Mouse (Mus musculus): ENCODE measurements around the gene Gm10663.

Gene Gm10663

DNA sequence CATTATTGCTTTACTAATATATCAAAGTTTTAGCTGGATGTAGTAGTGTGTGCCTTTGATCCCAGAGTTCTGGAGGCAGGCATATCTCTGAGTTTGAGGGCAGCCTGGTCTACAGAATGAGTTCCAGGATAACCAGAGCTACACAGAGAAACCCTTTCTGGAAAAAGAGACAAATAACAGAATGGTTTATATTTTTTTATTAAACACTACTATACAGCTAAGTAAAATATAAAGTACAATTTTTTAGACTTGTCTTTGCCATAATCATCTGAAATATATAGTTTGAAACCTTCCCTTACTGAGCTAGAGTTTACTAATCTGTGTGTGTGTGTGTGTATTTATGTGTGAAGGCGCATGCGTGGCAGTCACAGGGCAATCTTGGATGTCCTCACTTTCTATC is at the start of gene Gm10663:
Gm10663 (plus strand) TSS at position 301 of the 400 bp plus-strand sequence.
- DNase-seq (ENCODE audit: low spot score), result no peak

DNA sequence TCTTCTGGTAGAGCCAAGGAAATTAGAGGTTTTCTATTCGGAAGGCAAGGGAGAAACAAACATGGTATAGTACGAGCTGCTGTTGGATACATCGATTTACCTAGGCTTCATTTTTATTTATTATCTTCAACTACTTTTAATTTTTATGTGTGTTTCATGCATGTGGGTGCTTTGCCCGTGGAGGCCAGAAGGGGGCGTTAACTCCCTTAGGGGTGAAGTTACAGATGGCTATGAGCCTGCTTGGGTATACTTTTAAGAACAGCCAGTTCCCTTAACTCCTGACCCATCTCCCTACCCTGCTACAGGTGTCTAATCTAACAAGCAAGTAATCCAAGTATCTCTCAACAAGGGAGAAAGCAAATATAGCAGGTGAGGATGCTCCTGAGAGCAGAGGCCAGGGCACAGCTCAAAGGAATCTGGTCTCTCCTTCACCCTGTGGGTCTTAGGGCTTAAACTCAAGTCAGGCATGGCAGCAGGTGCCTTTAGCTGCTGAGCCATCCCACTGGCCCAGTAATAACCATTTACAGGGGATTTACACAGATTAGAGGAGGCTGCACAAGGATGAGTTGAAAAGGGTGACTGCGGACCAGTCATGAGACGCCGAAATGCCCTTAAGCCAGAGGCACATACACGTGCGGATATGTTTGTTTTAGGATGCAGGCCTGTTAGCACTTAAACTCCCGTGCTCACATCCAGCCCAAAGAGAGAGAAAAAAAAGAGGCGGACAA is 45.7 kb upstream of the Gm10663 start:
- no peak for DNase-seq (ENCODE audit: low spot score)

- DNase-seq (ENCODE audit: low spot score), result no peak
Observed at GRCm38 (mm10) chr8:65029776-65030175, 45.1 kb upstream of the Gm10663 start.

- no peak for DNase-seq (ENCODE audit: low spot score)
Observed at GRCm38 (mm10) chr8:65030735-65031485, 43.9 kb upstream of the Gm10663 start.

GRCm38 (mm10) chr8:65032107-65032506 is 42.7 kb upstream of the Gm10663 start:
- no peak for DNase-seq (ENCODE audit: low spot score)

DNA sequence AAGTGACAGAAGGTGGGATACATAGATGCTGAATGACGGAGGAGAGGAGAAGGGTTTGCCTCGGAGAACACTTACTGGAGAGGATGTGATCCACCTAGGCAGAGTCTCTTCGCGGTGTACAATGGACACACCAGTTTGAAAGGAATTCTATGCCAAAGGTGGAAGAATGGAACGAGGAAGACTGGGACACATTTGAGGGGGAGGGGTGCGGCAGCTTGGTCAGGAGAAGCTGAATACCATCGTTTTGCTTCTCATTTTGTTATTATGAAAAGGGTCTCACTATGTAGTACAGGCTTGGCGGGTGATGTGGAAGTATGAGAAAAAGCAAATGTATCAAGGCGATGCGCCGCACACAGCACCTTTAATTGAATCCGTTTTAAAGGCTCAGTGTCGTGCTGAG is 41.8 kb upstream of the Gm10663 start:
- DNase-seq (ENCODE audit: low spot score), result no peak

GRCm38 (mm10) chr8:65034136-65034535 is 40.7 kb upstream of the Gm10663 start:
- no peak for DNase-seq (ENCODE audit: low spot score)

DNA sequence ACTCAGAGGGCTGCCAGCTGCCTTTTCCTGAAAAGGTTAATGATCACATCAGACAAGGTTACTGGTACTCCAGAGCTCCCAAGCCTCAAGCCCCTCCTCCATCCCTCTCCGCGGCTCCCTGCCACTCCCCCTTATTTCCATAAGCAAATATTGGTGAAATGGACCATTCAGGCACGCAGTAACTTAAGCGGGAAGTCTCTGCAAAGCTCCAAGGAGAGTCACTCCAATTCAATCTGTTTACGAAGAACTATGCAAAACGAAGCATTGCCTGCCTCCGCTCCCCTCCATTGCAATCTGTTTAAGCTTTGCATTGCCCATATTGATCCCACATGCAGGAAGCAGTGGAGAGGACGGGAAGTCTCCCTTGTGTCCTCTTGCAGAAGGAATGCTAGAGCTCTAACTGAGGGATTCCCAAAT is 37.7 kb upstream of the Gm10663 start, which contains the start of gene Apela:
Apela (minus strand) TSS at position 220 of the 417 bp plus-strand sequence.
- DNase-seq (ENCODE audit: low spot score), result peak; percentile 38

DNA sequence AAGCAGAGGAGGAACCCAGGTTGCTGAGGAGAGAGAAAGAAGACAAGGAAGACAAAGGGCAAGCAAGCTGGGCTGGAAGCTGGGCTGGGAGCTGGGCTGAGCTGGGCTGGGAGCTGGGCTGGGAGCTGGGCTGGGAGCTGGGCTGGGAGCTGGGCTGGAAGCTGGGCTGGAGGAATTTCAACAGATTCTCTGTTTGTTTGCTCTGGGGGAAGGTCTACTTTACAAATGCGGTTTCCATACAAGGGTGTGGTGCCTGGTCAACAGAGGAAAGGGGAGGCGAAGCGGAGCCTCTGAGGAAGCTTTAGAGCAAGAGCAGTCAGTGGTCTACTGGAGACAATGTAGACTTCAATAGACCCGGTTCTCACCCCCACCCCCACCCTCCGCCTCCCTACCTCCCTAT is 28.3 kb upstream of the Gm10663 start:
- DNase-seq (ENCODE audit: low spot score), result no peak

- DNase-seq (ENCODE audit: low spot score), result no peak
Observed at GRCm38 (mm10) chr8:65047193-65047592, 27.6 kb upstream of the Gm10663 start.

- no peak for DNase-seq (ENCODE audit: low spot score)
Observed at GRCm38 (mm10) chr8:65047801-65048200, 27.0 kb upstream of the Gm10663 start.

GRCm38 (mm10) chr8:65053554-65053953 is 21.3 kb upstream of the Gm10663 start:
- no peak for DNase-seq (ENCODE audit: low spot score)

DNA sequence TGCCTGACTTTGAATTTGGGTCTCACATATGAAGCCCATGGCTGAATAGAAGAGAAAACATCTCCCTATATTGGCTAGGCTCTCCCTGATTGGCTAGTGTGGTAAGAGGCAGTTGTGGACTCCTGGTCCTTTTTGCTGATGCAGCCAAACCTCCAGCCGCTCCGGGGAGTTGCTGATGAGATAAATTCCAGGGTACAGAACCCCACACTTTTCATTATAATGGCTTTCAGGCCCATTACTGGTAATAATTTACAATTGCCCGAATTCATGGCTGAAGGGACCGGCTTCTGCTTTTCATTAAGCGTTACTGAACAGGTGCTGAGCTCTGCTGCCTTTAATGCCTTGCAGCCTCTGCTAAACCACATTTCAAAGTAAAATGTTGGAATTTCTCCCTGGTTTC is 20.9 kb upstream of the Gm10663 start:
- no peak for DNase-seq (ENCODE audit: low spot score)

DNA sequence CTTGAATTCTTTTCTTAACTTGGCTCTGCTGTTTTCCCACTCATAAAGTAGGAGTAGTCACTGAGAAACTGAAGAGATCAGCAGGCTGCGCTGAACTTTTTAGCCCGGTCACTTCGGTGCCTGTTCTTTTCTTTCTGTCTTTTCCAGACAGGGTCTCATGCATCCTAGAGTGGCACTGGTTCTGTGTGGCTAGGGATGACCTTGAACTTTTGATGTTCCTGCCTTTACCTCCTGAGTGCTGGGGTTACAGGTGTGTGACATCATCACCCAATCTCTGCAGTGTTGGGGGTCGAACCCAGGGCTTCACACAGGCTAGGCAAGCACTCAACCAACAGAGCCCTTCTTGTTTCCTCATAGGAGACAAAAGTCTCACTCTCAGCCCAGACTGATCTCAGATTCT is 18.1 kb upstream of the Gm10663 start:
- no peak for DNase-seq (ENCODE audit: low spot score)

GRCm38 (mm10) chr8:65062195-65062594 is 12.6 kb upstream of the Gm10663 start:
- DNase-seq (ENCODE audit: low spot score), result no peak

GRCm38 (mm10) chr8:65064071-65064470 is 10.8 kb upstream of the Gm10663 start:
- no peak for DNase-seq (ENCODE audit: low spot score)

DNA sequence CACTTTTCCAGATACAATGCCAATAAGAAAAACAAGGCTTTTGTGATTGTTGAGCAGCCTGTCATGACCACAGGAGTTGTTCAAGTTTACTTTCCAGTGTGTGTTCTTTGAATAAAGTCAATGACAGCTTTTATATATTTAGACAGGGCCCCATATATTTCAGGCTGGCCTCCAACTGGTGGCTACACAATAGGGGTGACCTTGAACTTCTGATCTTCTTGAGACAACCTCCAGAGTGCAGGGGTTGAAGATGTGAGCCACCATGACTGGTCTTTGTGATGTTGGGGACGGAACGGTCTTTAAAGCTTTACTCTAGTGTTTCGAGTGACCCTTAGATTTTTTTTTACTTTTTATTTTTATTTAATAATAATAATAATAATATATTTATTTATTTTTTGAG is 9.2 kb upstream of the Gm10663 start:
- no peak for DNase-seq (ENCODE audit: low spot score)

GRCm38 (mm10) chr8:65067031-65067430 is 7.8 kb upstream of the Gm10663 start:
- DNase-seq (ENCODE audit: low spot score), result no peak

DNA sequence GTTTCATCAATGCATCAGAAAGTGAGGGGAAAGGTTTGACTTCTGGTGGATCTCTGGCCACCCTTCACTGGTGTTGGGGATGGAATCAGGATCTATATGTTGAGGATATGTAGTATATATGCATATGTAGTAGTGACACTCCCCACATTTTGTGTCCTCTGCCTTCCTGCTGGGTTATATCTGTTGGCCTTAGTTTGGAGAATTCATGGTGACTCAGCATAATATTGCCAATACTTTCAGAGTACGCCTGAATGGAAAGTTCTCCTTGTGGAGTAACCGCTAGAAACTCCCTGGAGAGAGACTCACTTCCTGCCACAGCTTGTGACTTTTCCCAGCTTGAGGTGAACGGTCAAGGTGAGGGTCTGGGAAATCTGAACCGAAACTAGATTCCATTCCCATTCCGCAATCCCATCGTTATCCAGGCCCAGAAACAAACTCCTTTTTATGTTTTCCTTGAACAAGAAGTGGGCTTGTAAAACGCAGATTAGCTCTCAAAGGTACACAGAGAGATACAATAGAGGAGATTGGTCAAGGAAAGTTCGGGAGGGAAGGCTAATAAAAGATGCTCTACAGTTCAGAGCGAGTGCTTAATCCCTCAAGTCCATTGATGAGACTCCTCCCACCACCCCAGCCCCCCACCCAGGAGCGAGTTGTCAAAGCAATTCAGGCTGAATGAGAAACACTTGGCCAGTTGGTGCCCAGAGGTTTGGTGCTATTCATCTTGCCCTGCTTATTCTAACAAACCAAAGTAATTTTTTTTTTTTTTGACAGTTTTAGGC is 7.0 kb upstream of the Gm10663 start:
- DNase-seq (ENCODE audit: low spot score), result no peak

- DNase-seq (ENCODE audit: low spot score), result no peak
Observed at GRCm38 (mm10) chr8:65068473-65068819, 6.4 kb upstream of the Gm10663 start.

GRCm38 (mm10) chr8:65070996-65071395 is 3.8 kb upstream of the Gm10663 start:
- DNase-seq (ENCODE audit: low spot score), result no peak

DNA sequence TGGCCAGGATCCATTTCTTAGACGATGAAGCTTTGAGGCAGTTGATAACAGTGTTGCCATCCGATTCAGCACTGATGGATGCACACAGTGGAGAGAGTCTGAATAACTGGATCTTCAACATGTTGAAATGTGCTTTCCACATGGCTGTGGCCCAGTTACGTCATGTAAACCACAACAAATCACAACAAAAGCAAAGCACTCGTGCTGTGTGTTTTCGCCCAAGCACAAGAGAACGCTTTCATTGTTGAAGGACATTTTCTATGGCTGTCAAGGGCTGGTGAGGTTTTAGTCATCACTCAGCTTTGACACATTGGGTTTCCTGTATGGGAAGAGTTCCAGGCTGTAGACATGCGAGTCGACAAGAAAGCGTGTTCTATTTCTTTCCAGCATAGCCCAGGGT is 5.9 kb downstream of the Gm10663 start:
- DNase-seq (ENCODE audit: low spot score), result no peak

DNA sequence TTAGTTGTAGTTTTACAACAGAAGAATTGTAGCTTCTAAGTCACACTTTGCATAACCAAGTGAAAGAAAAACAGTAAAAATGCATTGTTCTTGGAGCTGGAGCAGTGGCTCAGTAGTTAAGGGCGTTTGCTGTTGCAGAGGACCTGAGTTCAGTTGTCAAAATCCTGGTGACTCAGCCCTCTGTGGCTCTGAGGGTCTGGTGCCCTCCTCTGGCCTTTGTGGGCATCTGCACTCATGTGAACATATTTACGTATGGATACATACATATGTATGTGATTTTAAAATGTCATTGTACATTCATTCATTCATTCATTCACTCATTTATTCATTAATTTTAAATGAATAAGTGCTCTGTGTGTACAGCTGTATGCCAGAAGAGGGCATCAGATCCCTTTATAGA is 10.8 kb downstream of the Gm10663 start:
- no peak for DNase-seq (ENCODE audit: low spot score)

Measured in lung, postnatal 25 days (tissue).